Comparison of ENCODE assay signal across 9 mouse cellular contexts in genomic region chr12:34658119-34658518, GRCm38 (mm10).
A peak's percentile ranks its signal among the peaks of the same experiment; 100 is the strongest.
DNase-seq lines count a peak whose midpoint lies in the region; ATAC-seq lines count a peak whose summit lies in the region.
"Had no signal": no experiment of that assay in that cellular context is flagged by ENCODE, and none has a peak within 500 bp of the region (broad histone marks: within the 10 kb centered on the region; RNA-seq: fewer than 3 reads in every experiment).

No protein-coding gene starts in this region.

- H3K36me3 ChIP-seq in forebrain, embryonic 15.5 days: no peaks in the 10 kb centered on the region
- no peaks in the 10 kb centered on the region for H3K36me3 ChIP-seq in intestine, embryonic 15.5 days
- no peaks in the 10 kb centered on the region for H3K36me3 ChIP-seq in neural tube, embryonic 15.5 days
- H3K36me3 ChIP-seq: liver, embryonic 13.5 days had no signal

- peak; percentile 90 for ATAC-seq in forebrain, embryonic 15.5 days (replicated peaks)
- 0 out of 2 replicates have a peak, but pooled peaks have one; percentile 56 for ATAC-seq in intestine, embryonic 15.5 days
- peak; percentile 87 for ATAC-seq in neural tube, embryonic 15.5 days (ENCODE audit: low FRiP score)

- 24% methylated on average over 6 of the region's 6 CpGs for WGBS in forebrain, embryonic 15.5 days
- 36% methylated on average over 6 of the region's 6 CpGs for WGBS in intestine, embryonic 15.5 days
- 33% methylated on average over 6 of the region's 6 CpGs for WGBS in neural tube, embryonic 15.5 days

- intact Hi-C loops in left cerebral cortex, postnatal 4 days (cut with DNase I): loop anchor here (5.0 to 10.0 kb wide), 4 partner anchors 133 to 1176 kb away; no protein-coding TSS in a partner anchor

- no peak overlapping the region for H3K27ac ChIP-seq in forebrain, embryonic 15.5 days (replicated peaks)
- H3K27ac ChIP-seq in intestine, embryonic 15.5 days: no peak overlapping the region
- H3K27ac ChIP-seq in neural tube, embryonic 15.5 days (replicated peaks): no peak overlapping the region
- H3K27ac ChIP-seq: liver, embryonic 13.5 days had no signal

- H3K4me2 ChIP-seq in forebrain, embryonic 15.5 days (replicated peaks): peak overlapping the region; percentile 34
- H3K4me2 ChIP-seq in intestine, embryonic 15.5 days (replicated peaks): no peak overlapping the region
- H3K4me2 ChIP-seq in neural tube, embryonic 15.5 days: peak overlapping the region; percentile 46
- H3K4me2 ChIP-seq: liver, embryonic 13.5 days had no signal

- no peaks in the 10 kb centered on the region for H3K27me3 ChIP-seq in forebrain, embryonic 15.5 days
- no peaks in the 10 kb centered on the region for H3K27me3 ChIP-seq in intestine, embryonic 15.5 days (replicated peaks)
- no peaks in the 10 kb centered on the region for H3K27me3 ChIP-seq in neural tube, embryonic 15.5 days (replicated peaks)
- H3K27me3 ChIP-seq: liver, embryonic 13.5 days had no signal

- H3K9me3 ChIP-seq in forebrain, embryonic 15.5 days: no peaks in the 10 kb centered on the region
- no peaks in the 10 kb centered on the region for H3K9me3 ChIP-seq in intestine, embryonic 15.5 days
- H3K9me3 ChIP-seq in neural tube, embryonic 15.5 days (replicated peaks): no peaks in the 10 kb centered on the region
- H3K9me3 ChIP-seq: liver, embryonic 13.5 days had no signal

- H3K4me1 ChIP-seq in forebrain, embryonic 15.5 days: peaks cover 4% of the 10 kb centered on the region; the same call in 1 of the 2 replicates
- no peaks in the 10 kb centered on the region for H3K4me1 ChIP-seq in intestine, embryonic 15.5 days (replicated peaks)
- H3K4me1 ChIP-seq in neural tube, embryonic 15.5 days: peaks cover 5% of the 10 kb centered on the region; the same call in 1 of the 2 replicates
- H3K4me1 ChIP-seq: liver, embryonic 13.5 days had no signal

- no peak overlapping the region for H3K4me3 ChIP-seq in forebrain, embryonic 15.5 days
- no peak overlapping the region for H3K4me3 ChIP-seq in intestine, embryonic 15.5 days (replicated peaks)
- no peak overlapping the region for H3K4me3 ChIP-seq in neural tube, embryonic 15.5 days (replicated peaks)
- H3K4me3 ChIP-seq: liver, embryonic 13.5 days had no signal

- DNase-seq in kidney, adult 18-20 months: peak; percentile 5
- DNase-seq in kidney, adult 11 months: no peak
- peak; percentile 60 for DNase-seq in brain, embryonic 18.5 days (ENCODE audit: low read depth, low spot score)
- DNase-seq in left cerebral cortex, postnatal 4 days: peak; percentile 52
- DNase-seq in thymus, postnatal 14 days: no peak
- DNase-seq: liver, embryonic 13.5 days had no signal

- H3K9ac ChIP-seq in forebrain, embryonic 15.5 days (replicated peaks): no peak overlapping the region; the same call in 1 of the 2 replicates
- no peak overlapping the region for H3K9ac ChIP-seq in intestine, embryonic 15.5 days
- H3K9ac ChIP-seq in neural tube, embryonic 15.5 days (replicated peaks): no peak overlapping the region
- H3K9ac ChIP-seq: liver, embryonic 13.5 days had no signal

Comparison
In these comparisons a context has a peak if more than half of its experiments do, and no peak if none do; other contexts are left out.
1. DNase-seq: peak in kidney, adult 18-20 months (single experiment), brain, embryonic 18.5 days (single experiment) and left cerebral cortex, postnatal 4 days (single experiment); none in kidney, adult 11 months (single experiment) and thymus, postnatal 14 days (single experiment).
2. Peak in every context shown above with its lines, with median percentiles within 50 percentile points of each other: ATAC-seq.